Mouse (Mus musculus) spleen, adult 12 weeks (tissue): ENCODE results near the gene Tnnc2.

Experiments used
- DNase-seq: peaks from one replicate; pipeline ENCODE4 v3.0.0; 2022; ENCODE audit warnings: low spot score

Tnnc2 gene

DNA sequence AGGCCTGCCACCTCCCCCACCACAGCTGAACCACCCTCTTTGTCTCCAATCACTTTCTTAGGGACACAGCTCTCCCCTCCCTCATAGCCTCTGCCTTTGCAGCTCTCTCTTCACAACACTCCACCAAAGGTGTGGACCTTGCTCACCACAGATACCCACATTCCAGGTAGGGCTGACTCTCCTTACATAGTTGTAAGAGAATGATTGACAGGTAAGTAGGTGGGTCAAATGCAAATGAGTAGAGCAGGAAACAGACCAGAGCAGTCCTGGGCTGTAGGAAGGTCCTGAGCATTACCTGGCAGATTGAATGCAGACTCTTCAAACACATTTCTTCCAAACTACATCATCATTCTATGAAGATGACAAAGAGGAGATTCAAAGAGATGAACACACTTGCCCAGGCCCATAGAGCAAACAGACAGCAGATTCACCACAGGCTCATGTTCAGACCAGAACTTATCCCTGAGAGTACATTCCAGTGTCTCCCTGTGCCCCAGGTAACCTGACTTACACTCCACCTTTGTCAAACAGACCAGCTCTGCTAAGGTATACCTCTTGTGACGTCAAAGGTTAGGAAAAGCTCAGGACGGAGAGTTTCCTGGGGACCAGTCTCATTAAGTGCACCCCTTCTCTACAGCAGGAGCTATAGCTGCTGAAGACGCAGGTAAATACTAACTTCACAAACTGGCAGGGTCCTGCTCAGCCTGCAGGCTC, 42.2 kb downstream of the Tnnc2 start:
- DNase-seq: no peak

DNA sequence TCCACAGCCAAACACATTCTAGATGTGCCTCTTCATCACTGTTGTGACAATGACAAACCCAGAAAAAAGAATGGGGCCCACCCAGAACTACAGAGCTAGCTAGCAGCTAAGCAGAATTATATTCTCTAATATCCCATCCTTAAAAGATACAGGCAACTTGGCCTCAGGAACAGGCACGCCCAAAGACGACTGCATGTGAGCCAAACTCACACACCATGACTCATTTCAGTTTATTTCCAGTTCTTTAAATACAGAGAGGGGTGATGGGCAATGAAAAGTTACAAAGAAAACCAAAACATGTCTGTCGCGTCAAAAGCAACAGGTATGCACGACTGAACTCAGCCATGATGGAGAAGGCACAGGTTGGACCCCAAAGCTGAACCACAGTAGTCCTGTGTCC, 44.3 kb downstream of the Tnnc2 start:
- no peak for DNase-seq

DNA sequence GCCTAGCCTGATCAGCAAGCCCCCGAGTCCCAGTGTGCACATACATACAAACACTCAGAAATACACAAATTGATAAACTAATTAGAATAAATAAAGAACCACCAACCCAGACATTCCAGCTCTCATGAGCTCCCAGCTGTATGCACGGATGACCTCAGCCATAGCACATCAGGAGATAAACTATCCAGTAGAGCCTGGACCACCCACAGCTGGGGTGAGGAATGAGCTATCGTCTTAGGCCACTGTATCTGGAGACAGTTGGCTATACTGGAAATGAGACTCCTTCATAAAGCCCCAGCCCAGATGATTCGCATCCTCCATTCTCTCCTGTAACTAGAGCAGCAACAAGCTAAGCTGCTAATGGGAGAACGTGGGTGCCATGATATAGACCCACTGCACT, 44.9 kb downstream of the Tnnc2 start:
- DNase-seq: no peak

DNA sequence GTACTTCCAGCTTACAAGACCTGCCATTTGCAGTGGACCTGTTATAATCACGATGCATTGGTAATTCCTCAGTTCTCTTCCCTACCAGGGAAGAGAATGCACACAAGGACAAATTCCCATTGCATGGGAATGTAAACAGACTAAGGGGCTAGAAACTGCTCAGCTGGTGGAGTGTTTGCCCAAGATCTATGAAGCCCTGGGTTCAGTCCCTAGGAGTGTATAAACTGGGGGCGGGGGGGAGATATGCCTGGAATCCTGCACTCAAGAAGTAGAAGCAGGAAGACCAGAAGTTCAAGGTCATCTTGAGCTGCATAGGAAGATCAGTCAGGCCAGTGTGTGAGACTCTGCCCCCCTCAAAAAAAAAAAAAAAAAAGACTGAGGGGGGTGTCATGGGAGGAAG, 46.5 kb downstream of the Tnnc2 start:
- DNase-seq: no peak

DNA sequence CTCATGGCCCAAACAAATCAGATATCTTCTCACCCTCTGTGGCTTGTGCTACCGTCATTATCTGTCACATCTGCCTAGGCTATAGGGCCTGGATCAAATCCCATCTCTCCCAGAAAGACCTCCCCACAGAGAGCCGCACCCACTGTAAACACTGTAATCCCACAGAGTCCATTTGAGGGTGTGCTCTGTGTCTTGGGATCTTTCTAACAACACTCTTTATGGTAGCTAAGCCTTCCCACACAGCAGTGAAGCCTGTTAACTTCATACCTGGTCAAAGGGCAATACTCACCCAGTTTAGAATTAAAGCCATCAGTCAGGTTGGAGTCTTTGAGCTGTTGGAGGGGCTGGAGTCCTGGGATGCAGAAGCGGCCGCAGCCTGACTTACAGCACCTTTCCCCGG, 48.0 kb downstream of the Tnnc2 start:
- DNase-seq: no peak
